Mouse (Mus musculus) liver, postnatal 0 days (tissue): ENCODE measurements around the gene Stk10. TPM values are rescaled to one million over a fixed set of nuclear protein-coding genes. Genes with fewer than 3 reads are reported as not detected.

ENCODE experiments used
- ATAC-seq: fragments of 200-750 bp; cut with Nextera tagmentation; 2 replicates; pipeline ENCODE4 v1.8.0; 2017; ENCODE audit warnings: mild to moderate bottlenecking, moderate library complexity
- DNase-seq: peaks from one replicate; pipeline ENCODE4 v3.0.0-alpha.2; 2016
- H3K27ac ChIP-seq: fragments of 300-500 bp; sonication (generic); 2 replicates; pipeline ENCODE4 v1.5.1; 2014; ENCODE audit warnings: antibody characterized with exemption, moderate library complexity, mild to moderate bottlenecking, low read depth
- H3K27me3 ChIP-seq: fragments of 300-500 bp; sonication (generic); 2 replicates; pipeline ENCODE4 v1.6.1; 2014; ENCODE audit warnings: low read length, control low read depth, mixed read lengths; ENCODE audit not compliant: insufficient read depth
- H3K36me3 ChIP-seq: fragments of 300-500 bp; sonication (generic); replicated peaks from 2 replicates; pipeline ENCODE4 v1.6.1; 2014; ENCODE audit warnings: mild to moderate bottlenecking, control low read depth, low read length, moderate library complexity, mixed read lengths; ENCODE audit not compliant: insufficient read depth
- H3K4me1 ChIP-seq: fragments of 300-500 bp; sonication (generic); 2 replicates; pipeline ENCODE4 v1.6.1; 2014; ENCODE audit warnings: antibody characterized with exemption, mild to moderate bottlenecking, control low read depth; ENCODE audit not compliant: insufficient read depth
- H3K4me2 ChIP-seq: fragments of 300-500 bp; sonication (generic); 2 replicates; pipeline ENCODE4 v1.6.1; 2014; ENCODE audit warnings: low read depth, mild to moderate bottlenecking, low read length, moderate library complexity, mixed read lengths
- H3K4me3 ChIP-seq: fragments of 300-500 bp; sonication (generic); 2 replicates; pipeline ENCODE4 v1.5.1; 2014; ENCODE audit warnings: low read depth, low read length
- H3K9ac ChIP-seq: fragments of 300-500 bp; sonication (generic); replicated peaks from 2 replicates; pipeline ENCODE4 v1.6.1; 2014; ENCODE audit warnings: mild to moderate bottlenecking, moderate library complexity
- H3K9me3 ChIP-seq: fragments of 300-500 bp; sonication (generic); 2 replicates; pipeline ENCODE4 v1.6.1; 2016; ENCODE audit warnings: mild to moderate bottlenecking, control low read depth, low read length, mixed read lengths
- CTCF ChIP-seq: sonication (generic); IDR thresholded peaks from 2 replicates; pipeline ENCODE4 v1.5.1; 2016; ENCODE audit warnings: antibody characterized with exemption, low read depth
- EP300 ChIP-seq: IDR thresholded peaks from 2 replicates; pipeline ENCODE4 v1.6.1; 2016; ENCODE audit warnings: antibody characterized with exemption, low read depth, mild to moderate bottlenecking
- WGBS: fragments of 180-500 bp; shearing (Covaris S2); extraction: QIAGEN DNeasy Blood & Tissue Kit; methylation state at CpG from one replicate; pipeline ENCODE4 v1.1.7; 2014; ENCODE audit not compliant: insufficient replicate concordance; 5-methylcytosine and 5-hydroxymethylcytosine counted together
- polyA plus RNA-seq: library from polyadenylated mRNA; unstranded; fragments of >200 nt; fragmentation: Nextera tagmentation; extraction: Ambion mirVana; gene quantifications from 2 replicates; pipeline ENCODE4 v1.2.1, GENCODE M21; 2015

Stk10 gene
- polyA plus RNA-seq, 1 experiment from 2014 or later, result 2.3 TPM

GRCm38 (mm10) chr11:32555103-32555689 is 22.1 kb downstream of the Stk10 start:
- no peaks in the 10 kb centered on the region for H3K36me3 ChIP-seq
- no peaks in the 10 kb centered on the region for H3K9me3 ChIP-seq
- H3K4me1 ChIP-seq, result peaks cover 55% of the 10 kb centered on the region
- WGBS, result 76% methylated on average over 12 of the region's 12 CpGs
- H3K9ac ChIP-seq, result no peak overlapping the region
- peak overlapping the region; percentile 46 for H3K27ac ChIP-seq
- TF ChIP-seq CTCF (no peak), EP300 (no peak)
- peak overlapping the region; percentile 5; the same call in 1 of the 2 replicates for H3K4me2 ChIP-seq
- H3K27me3 ChIP-seq, result no peaks in the 10 kb centered on the region
- H3K4me3 ChIP-seq, result no peak overlapping the region
- DNase-seq (peak; percentile 56), ATAC-seq (peak; percentile 33; the same call in 1 of the 2 replicates)

- Histone ChIP-seq H3K36me3 (no peaks in the 10 kb centered on the region), H3K9me3 (no peaks in the 10 kb centered on the region), H3K4me3 (no peak overlapping the region), H3K4me1 (peaks cover 44% of the 10 kb centered on the region), H3K9ac (no peak overlapping the region), H3K4me2 (no peak overlapping the region), H3K27ac (peak overlapping the region; percentile 2; the same call in 1 of the 2 replicates), H3K27me3 (no peaks in the 10 kb centered on the region)
- TF ChIP-seq CTCF (no peak), EP300 (no peak)
- 76% methylated on average over 10 of the region's 10 CpGs for WGBS
- ATAC-seq, result no peak
- no peak for DNase-seq
Measured at GRCm38 (mm10) chr11:32556333-32556990, 23.4 kb downstream of the Stk10 start.

- Histone ChIP-seq H3K27ac (peak overlapping the region; percentile 51; the same call in 1 of the 2 replicates), H3K9me3 (no peaks in the 10 kb centered on the region), H3K36me3 (no peaks in the 10 kb centered on the region), H3K9ac (no peak overlapping the region), H3K27me3 (no peaks in the 10 kb centered on the region), H3K4me3 (no peak overlapping the region), H3K4me2 (no peak overlapping the region), H3K4me1 (peaks cover 43% of the 10 kb centered on the region)
- TF ChIP-seq CTCF (no peak), EP300 (no peak)
- DNase-seq (no peak), ATAC-seq (no peak)
- 86% methylated on average over 4 of the region's 4 CpGs for WGBS
Measured at GRCm38 (mm10) chr11:32558026-32558425, 24.9 kb downstream of the Stk10 start.

DNA sequence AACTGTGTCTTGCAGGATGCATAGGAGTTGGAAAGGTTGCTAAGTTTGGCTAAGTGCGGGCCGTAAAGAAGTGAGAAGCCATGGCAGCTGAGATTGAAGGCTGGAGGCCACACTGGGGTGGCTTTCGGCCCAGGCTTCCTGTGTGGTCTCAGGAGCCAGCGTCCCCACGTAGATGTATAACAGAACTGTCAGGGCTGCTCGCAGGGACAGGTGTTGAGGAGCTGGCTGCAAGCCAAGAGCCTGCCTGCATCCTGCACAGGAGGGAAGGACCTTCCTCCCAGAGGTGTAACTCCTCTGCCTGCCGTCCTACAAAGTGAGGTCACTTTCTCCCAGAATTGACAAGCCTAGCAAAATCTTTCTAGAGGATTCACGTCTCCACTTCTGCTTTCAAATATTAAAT is 25.6 kb downstream of the Stk10 start:
- no peak; the same call in 1 of the 2 replicates for ATAC-seq
- Histone ChIP-seq H3K4me3 (no peak overlapping the region), H3K27me3 (no peaks in the 10 kb centered on the region), H3K4me1 (peaks cover 43% of the 10 kb centered on the region), H3K4me2 (0 out of 2 replicates have a peak overlapping the region, but pooled peaks have one; percentile 11), H3K27ac (peak overlapping the region; percentile 51; the same call in 1 of the 2 replicates), H3K36me3 (no peaks in the 10 kb centered on the region), H3K9ac (no peak overlapping the region), H3K9me3 (no peaks in the 10 kb centered on the region)
- peak; percentile 49 for DNase-seq
- WGBS, result 27% methylated on average over 8 of the region's 8 CpGs
- no peak for TF ChIP-seq EP300
- no peak for TF ChIP-seq CTCF

DNA sequence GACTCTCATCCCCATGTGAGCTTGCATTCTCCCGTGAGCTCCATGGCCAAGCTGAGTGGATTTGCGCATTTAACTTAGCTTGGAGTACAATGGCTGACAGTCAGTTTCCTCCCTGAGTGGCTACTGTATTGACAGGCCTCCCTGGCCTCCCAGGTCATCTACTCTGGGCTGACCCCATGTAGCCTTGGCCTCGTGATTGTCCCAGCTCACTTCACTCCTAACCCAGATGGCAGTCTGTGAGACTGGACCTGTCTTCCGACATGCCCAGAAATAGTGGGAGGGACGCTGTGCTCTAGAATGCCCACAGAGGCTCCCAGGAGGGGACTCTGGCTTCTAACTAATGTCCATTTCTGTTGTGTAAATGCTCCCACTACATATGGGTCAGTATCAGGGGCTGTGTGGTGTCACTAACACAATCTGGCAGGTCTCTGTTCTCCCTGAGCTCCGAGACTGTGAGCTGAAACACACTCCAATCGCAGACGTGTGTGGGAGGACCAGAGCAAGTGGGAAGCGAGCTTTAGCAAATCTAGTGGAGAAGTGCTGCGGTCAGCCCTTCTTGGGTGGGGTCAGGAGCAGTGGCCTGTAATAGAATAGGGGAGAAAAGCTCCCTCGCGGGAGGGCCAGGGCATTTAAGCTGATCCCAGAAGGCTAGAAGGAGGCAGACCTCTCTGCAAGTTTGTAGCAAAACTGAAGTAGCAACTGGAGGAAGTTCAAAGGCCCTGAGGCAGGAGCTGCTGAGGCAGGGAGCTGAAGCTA is 27.1 kb downstream of the Stk10 start:
- WGBS, result 82% methylated on average over 12 of the region's 12 CpGs
- no peaks in the 10 kb centered on the region for H3K27me3 ChIP-seq
- H3K9me3 ChIP-seq, result no peaks in the 10 kb centered on the region
- H3K4me1 ChIP-seq, result peaks cover 42% of the 10 kb centered on the region
- DNase-seq, result no peak
- H3K36me3 ChIP-seq, result no peaks in the 10 kb centered on the region
- TF ChIP-seq EP300 (no peak), CTCF (no peak)
- H3K9ac ChIP-seq, result no peak overlapping the region
- H3K27ac ChIP-seq, result no peak overlapping the region
- no peak for ATAC-seq
- no peak overlapping the region for H3K4me3 ChIP-seq
- no peak overlapping the region for H3K4me2 ChIP-seq
